Mouse (Mus musculus) stomach, postnatal 0 days (tissue): ENCODE measurements at regions not wholly inside any gene's neighbourhood (a gene's known extent, or its start where the extent isn't known, plus 50 kb on each side); places are given as distances from the start of the nearest gene placed in this dataset.

Experiments used
- ATAC-seq: fragments of 200-750 bp; cut with Nextera tagmentation; 2 replicates; pipeline ENCODE4 v1.8.0; 2017; ENCODE audit not compliant: low FRiP score, low TSS enrichment
- DNase-seq: peaks from one replicate; pipeline ENCODE4 v3.0.0-alpha.2; 2016; ENCODE audit warnings: low spot score
- H3K27ac ChIP-seq: fragments of 300-500 bp; sonication (generic); replicated peaks from 2 replicates; pipeline ENCODE4 v1.5.1; 2014; ENCODE audit warnings: mild to moderate bottlenecking, control low read depth
- H3K27me3 ChIP-seq: fragments of 300-500 bp; sonication (generic); 2 replicates; pipeline ENCODE4 v1.6.1; 2014; ENCODE audit warnings: low read length; ENCODE audit not compliant: control insufficient read depth, insufficient read depth
- H3K36me3 ChIP-seq: fragments of 300-500 bp; sonication (generic); 2 replicates; pipeline ENCODE4 v1.6.1; 2014; ENCODE audit warnings: low read length, mixed read lengths; ENCODE audit not compliant: control insufficient read depth, insufficient read depth
- H3K4me1 ChIP-seq: fragments of 300-500 bp; sonication (generic); replicated peaks from 2 replicates; pipeline ENCODE4 v1.6.1; 2014; ENCODE audit warnings: antibody characterized with exemption; ENCODE audit not compliant: control insufficient read depth, insufficient read depth
- H3K4me2 ChIP-seq: fragments of 300-500 bp; sonication (generic); replicated peaks from 2 replicates; pipeline ENCODE4 v1.6.1; 2014; ENCODE audit warnings: low read depth, mild to moderate bottlenecking, control low read depth, moderate library complexity
- H3K4me3 ChIP-seq: fragments of 300-500 bp; sonication (generic); 2 replicates; pipeline ENCODE4 v1.5.1; 2014; ENCODE audit warnings: low read depth, low read length, control low read depth
- H3K9ac ChIP-seq: fragments of 300-500 bp; sonication (generic); 2 replicates; pipeline ENCODE4 v1.6.1; 2014; ENCODE audit warnings: mild to moderate bottlenecking, low read length, control low read depth, mixed read lengths
- H3K9me3 ChIP-seq: fragments of 300-500 bp; sonication (generic); 2 replicates; pipeline ENCODE4 v1.6.1; 2016; ENCODE audit warnings: low read length; ENCODE audit not compliant: control insufficient read depth
- CTCF ChIP-seq: IDR thresholded peaks from 2 replicates; pipeline ENCODE4 v1.5.1; 2016; ENCODE audit warnings: antibody characterized with exemption, low read depth, mild to moderate bottlenecking, moderate library complexity
- EP300 ChIP-seq: optimal IDR thresholded peaks from 2 replicates; pipeline ENCODE3; 2016; ENCODE audit warnings: antibody characterized with exemption
- WGBS: fragments of 180-500 bp; shearing (Covaris S2); extraction: QIAGEN DNeasy Blood & Tissue Kit; methylation state at CpG from one replicate; pipeline ENCODE4 v1.1.7; 2014; 5-methylcytosine and 5-hydroxymethylcytosine counted together

- no peaks in the 10 kb centered on the region for H3K4me1 ChIP-seq
- H3K9me3 ChIP-seq = no peaks in the 10 kb centered on the region
- no peak overlapping the region for H3K9ac ChIP-seq
- no peak overlapping the region for H3K4me2 ChIP-seq
- no peak overlapping the region for H3K4me3 ChIP-seq
- DNase-seq = no peak
- WGBS = 43% methylated on average over 7 of the region's 7 CpGs
- no peak overlapping the region for H3K27ac ChIP-seq
- no peak for ATAC-seq
- H3K27me3 ChIP-seq = no peaks in the 10 kb centered on the region
- TF ChIP-seq EP300 (no peak), CTCF (no peak)
- H3K36me3 ChIP-seq = no peaks in the 10 kb centered on the region
Measured at GRCm38 (mm10) chr1:72078926-72079550, 133.1 kb downstream of the Mreg start.

DNA sequence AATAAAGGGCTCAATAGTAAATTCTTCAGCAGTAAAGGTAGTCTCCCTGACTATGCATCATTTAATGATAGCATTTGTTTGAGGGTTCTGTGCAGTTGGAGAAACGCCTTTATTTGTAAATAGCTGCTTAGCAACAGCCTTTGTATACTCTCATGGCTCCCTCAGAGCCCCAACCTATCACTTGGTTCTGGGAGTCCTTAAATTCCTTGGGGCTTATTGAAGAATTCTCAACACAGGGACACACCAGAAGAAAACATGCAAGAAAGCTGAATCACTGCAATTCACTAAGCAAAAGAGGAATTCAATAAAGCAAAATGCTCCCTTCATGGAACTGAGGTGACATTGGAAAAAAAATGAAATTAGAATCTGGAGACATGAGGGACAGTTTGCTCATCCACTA is 135.8 kb downstream of the Mreg start:
- H3K4me1 ChIP-seq = no peaks in the 10 kb centered on the region
- no peak overlapping the region for H3K27ac ChIP-seq
- ATAC-seq = no peak; the same call in 1 of the 2 replicates
- no peaks in the 10 kb centered on the region for H3K27me3 ChIP-seq
- H3K9me3 ChIP-seq = no peaks in the 10 kb centered on the region
- no peak overlapping the region for H3K9ac ChIP-seq
- TF ChIP-seq CTCF (no peak), EP300 (no peak)
- H3K4me3 ChIP-seq = no peak overlapping the region
- no peak for DNase-seq
- 15% methylated on average over 1 of the region's 1 CpGs for WGBS
- no peak overlapping the region for H3K4me2 ChIP-seq
- H3K36me3 ChIP-seq = no peaks in the 10 kb centered on the region

DNA sequence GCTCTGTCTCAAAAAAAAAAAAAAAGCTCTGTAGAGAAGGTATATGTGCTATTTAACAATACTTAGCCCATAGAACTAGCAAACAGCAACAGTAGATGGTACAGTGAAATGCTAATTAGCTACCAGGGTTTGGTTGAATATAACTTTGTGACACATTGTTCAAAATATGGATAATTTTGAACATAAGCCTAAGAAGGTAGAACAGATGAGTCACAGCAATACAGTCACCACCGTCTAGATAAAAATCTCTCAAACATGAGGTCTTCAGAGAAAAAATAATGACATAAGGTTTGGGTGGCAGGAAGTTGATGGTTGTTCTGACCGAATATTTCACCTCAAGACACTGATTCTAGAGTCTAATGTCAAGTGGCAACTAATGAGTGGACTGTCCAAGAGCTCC is 136.6 kb downstream of the Mreg start:
- H3K4me3 ChIP-seq = no peak overlapping the region
- H3K4me1 ChIP-seq = no peaks in the 10 kb centered on the region
- TF ChIP-seq CTCF (no peak), EP300 (no peak)
- no peak overlapping the region for H3K9ac ChIP-seq
- no peaks in the 10 kb centered on the region for H3K36me3 ChIP-seq
- H3K27me3 ChIP-seq = no peaks in the 10 kb centered on the region
- ATAC-seq (no peak), DNase-seq (no peak)
- WGBS = 83% methylated on average over 2 of the region's 2 CpGs
- H3K27ac ChIP-seq = no peak overlapping the region
- no peak overlapping the region for H3K4me2 ChIP-seq
- H3K9me3 ChIP-seq = no peaks in the 10 kb centered on the region

GRCm38 (mm10) chr1:72073245-72073644 is 138.9 kb downstream of the Mreg start:
- 77% methylated on average over 4 of the region's 4 CpGs for WGBS
- H3K4me3 ChIP-seq = no peak overlapping the region
- TF ChIP-seq CTCF (no peak), EP300 (no peak)
- no peak overlapping the region for H3K4me2 ChIP-seq
- no peak overlapping the region for H3K27ac ChIP-seq
- H3K27me3 ChIP-seq = no peaks in the 10 kb centered on the region
- DNase-seq = no peak
- H3K36me3 ChIP-seq = no peaks in the 10 kb centered on the region
- no peak for ATAC-seq
- H3K4me1 ChIP-seq = no peaks in the 10 kb centered on the region
- no peaks in the 10 kb centered on the region for H3K9me3 ChIP-seq
- H3K9ac ChIP-seq = no peak overlapping the region

GRCm38 (mm10) chr1:72070489-72070888 is 141.6 kb downstream of the Mreg start:
- no peak for DNase-seq
- no peaks in the 10 kb centered on the region for H3K36me3 ChIP-seq
- no peaks in the 10 kb centered on the region for H3K9me3 ChIP-seq
- no peak for TF ChIP-seq EP300
- no peak for TF ChIP-seq CTCF
- H3K4me2 ChIP-seq = no peak overlapping the region
- no peak overlapping the region for H3K9ac ChIP-seq
- no peak overlapping the region for H3K4me3 ChIP-seq
- no peaks in the 10 kb centered on the region for H3K4me1 ChIP-seq
- WGBS = 50% methylated on average over 5 of the region's 5 CpGs
- no peak overlapping the region for H3K27ac ChIP-seq
- no peak for ATAC-seq
- no peaks in the 10 kb centered on the region for H3K27me3 ChIP-seq

GRCm38 (mm10) chr1:72069056-72069455 is 143.1 kb downstream of the Mreg start:
- DNase-seq = no peak
- ATAC-seq = no peak
- no peaks in the 10 kb centered on the region for H3K9me3 ChIP-seq
- TF ChIP-seq EP300 (no peak), CTCF (no peak)
- H3K36me3 ChIP-seq = no peaks in the 10 kb centered on the region
- no peak overlapping the region for H3K27ac ChIP-seq
- 64% methylated on average over 4 of the region's 4 CpGs for WGBS
- no peak overlapping the region for H3K4me3 ChIP-seq
- H3K27me3 ChIP-seq = no peaks in the 10 kb centered on the region
- H3K9ac ChIP-seq = no peak overlapping the region
- no peaks in the 10 kb centered on the region for H3K4me1 ChIP-seq
- H3K4me2 ChIP-seq = no peak overlapping the region
